Mouse (Mus musculus) left cerebral cortex, adult 2 months (tissue): ENCODE results near the gene Cyp24a1. TPM values are rescaled to one million over a fixed set of nuclear protein-coding genes. Genes with fewer than 3 reads are reported as not detected.
"Not testable (repeated sequence)": the region's sequence is repeated elsewhere in the genome, so short reads cannot be mapped to it uniquely, and the experiment has no call there.

Experiments
- DNase-seq, 2 experiments: peaks; one replicate each; pipeline ENCODE4 v3.0.0; 2021 to 2022; ENCODE audit warnings: low spot score in 2 of 2, mixed read lengths in 1 of 2; ENCODE audit errors: extremely low spot score in 1 of 2
- H3K27ac ChIP-seq: fragments of 200-600 bp; 2 replicates; pipeline ENCODE4 v1.8.1; 2022
- H3K4me3 ChIP-seq: fragments of 200-600 bp; 2 replicates; pipeline ENCODE4 v1.8.1; 2022
- CTCF ChIP-seq: fragments of 200-600 bp; IDR thresholded peaks from 2 replicates; pipeline ENCODE4 v1.8.1; 2022; ENCODE audit warnings: antibody characterized with exemption, mild to moderate bottlenecking, moderate library complexity
- intact Hi-C: fragments of 180-260 bp; cut with DNase I; formaldehyde crosslinking; loops from one replicate; pipeline ENCODE4 v1.15.1; 2025
- total RNA-seq, 2 experiments: library from RNA; stranded (reverse); gene quantifications; 2 replicates each; pipeline ENCODE4 v1.2.3; 2021

The Cyp24a1 gene
- total RNA-seq, 2 experiments from 2014 or later, result not detected

- Histone ChIP-seq H3K27ac (no peak overlapping the region), H3K4me3 (no peak overlapping the region)
- intact Hi-C loops, result no loop called here
- TF ChIP-seq CTCF, result no peak
- DNase-seq, result no peak
Observed at GRCm38 (mm10) chr2:170461652-170462051, 35.3 kb downstream of the Cyp24a1 start.

- no peak for TF ChIP-seq CTCF
- no peak for DNase-seq
- H3K4me3 ChIP-seq, result no peak overlapping the region
- intact Hi-C loops, result no loop called here
- no peak overlapping the region for H3K27ac ChIP-seq
Observed at GRCm38 (mm10) chr2:170459805-170460204, 37.1 kb downstream of the Cyp24a1 start.

GRCm38 (mm10) chr2:170459183-170459582, 37.8 kb downstream of the Cyp24a1 start:
- Histone ChIP-seq H3K27ac (no peak overlapping the region), H3K4me3 (no peak overlapping the region)
- TF ChIP-seq CTCF, result no peak
- DNase-seq, result no peak
- intact Hi-C loops, result no loop called here

- H3K4me3 ChIP-seq, DNase-seq, intact Hi-C loops, H3K27ac ChIP-seq: not testable (repeated sequence)
Observed at GRCm38 (mm10) chr2:170453809-170454208, 43.1 kb downstream of the Cyp24a1 start.

DNA sequence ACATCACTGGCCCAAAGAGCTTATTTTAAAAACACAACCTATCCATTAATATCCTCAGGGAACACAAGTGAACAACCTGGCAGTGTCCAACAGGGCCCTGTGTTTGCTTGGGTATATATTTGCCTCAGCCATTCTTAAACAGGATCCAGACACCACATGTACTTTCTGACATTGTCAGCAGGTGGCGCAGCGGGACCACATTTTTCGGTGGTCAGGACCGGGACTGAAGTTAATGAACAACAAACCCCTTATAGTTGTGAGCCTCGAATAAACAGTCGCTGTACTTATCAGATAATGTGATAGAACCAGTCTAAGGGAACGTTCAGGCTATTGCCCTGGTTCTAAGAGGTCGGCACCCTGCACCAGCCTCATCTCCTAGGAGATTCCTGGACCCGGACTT, 46.0 kb downstream of the Cyp24a1 start:
- peak; percentile 73 for TF ChIP-seq CTCF
- Histone ChIP-seq H3K27ac (no peak overlapping the region), H3K4me3 (no peak overlapping the region)
- intact Hi-C loops, result loop anchor here (1.0 kb wide), 1 partner anchor 56 kb away; no protein-coding TSS in a partner anchor
- DNase-seq, result peak; percentile 53 to 69

- intact Hi-C loops, result no loop called here
- TF ChIP-seq CTCF, result no peak
- DNase-seq, result peak in 1 of 2 experiments; percentile 33
- H3K4me3 ChIP-seq, result no peak overlapping the region
- H3K27ac ChIP-seq, result no peak overlapping the region
Observed at GRCm38 (mm10) chr2:170447651-170448050, 49.3 kb downstream of the Cyp24a1 start.

DNA sequence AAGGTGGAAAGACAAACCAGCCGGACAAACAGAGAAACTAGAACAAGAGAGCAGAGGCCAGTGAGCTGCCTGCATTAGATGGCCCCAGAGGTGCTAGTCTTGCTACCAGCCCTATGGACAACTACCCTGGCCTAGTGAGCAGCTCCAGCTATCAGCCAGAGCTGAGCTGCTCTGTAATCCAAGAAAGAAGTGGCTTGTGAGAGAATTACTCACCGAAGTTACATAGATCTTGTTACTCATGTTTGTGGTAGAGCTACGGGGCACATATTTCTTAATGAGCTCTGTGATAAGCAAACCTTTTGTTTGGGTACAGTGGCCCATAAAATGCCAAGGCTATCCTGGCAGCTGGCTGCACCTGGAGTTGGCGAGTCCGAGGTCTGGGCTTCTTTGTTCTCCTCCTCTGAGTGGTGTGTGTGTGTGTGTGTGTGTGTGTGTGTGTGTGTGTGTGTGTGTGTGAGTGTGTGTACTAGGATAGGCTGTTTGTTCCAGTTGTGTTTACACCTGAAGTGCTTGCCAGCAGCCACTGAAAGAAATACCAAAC, 50.0 kb downstream of the Cyp24a1 start:
- no peak for TF ChIP-seq CTCF
- DNase-seq, result no peak
- intact Hi-C loops, result no loop called here
- no peak overlapping the region for H3K4me3 ChIP-seq
- no peak overlapping the region for H3K27ac ChIP-seq

DNA sequence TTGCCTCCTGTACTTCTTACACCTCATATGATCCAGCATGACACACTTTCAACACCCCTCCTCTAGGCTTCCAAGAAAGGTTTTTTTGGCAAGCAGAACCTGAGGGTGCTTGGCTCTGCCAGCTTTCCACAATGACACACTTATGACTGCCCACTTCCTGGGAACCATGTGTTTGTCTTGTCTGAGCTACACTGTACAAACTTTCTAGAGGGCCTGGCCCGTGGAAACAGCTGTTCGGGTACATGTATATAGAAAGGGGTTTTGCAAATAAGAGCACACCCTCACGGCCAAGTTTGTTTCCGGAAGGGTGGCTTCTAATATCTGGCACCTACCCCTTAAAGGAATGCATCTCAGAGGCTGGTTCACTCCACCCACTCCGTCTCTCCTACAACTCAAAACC, 51.1 kb downstream of the Cyp24a1 start:
- intact Hi-C loops, result no loop called here
- TF ChIP-seq CTCF, result no peak
- Histone ChIP-seq H3K27ac (no peak overlapping the region), H3K4me3 (no peak overlapping the region)
- DNase-seq, result peak in 1 of 2 experiments; percentile 22

DNA sequence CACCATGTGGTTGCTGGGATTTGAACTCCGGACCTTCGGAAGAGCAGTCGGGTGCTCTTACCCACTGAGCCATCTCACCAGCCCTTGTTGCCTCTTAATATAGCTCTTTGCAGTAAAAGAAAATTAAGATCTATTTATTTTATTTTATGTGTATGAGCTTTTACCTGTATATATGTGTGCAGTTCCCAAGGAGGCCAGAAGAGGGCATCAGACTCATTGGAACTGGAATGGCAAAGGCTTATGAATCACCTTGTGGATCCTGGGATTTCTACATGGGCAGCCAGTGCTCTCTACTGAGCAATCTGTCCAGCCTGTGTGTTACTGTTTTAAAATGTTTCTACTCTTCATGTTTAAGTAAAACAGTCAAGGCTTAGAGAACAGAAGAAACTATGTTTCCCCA, 54.4 kb downstream of the Cyp24a1 start:
- Histone ChIP-seq H3K4me3 (no peak overlapping the region), H3K27ac (no peak overlapping the region)
- intact Hi-C loops, result no loop called here
- DNase-seq, result no peak
- TF ChIP-seq CTCF, result peak; percentile 41

- H3K27ac ChIP-seq, result no peak overlapping the region
- intact Hi-C loops, result no loop called here
- TF ChIP-seq CTCF, result no peak
- no peak for DNase-seq
- H3K4me3 ChIP-seq, result no peak overlapping the region
Observed at GRCm38 (mm10) chr2:170438782-170439181, 58.2 kb downstream of the Cyp24a1 start.

DNA sequence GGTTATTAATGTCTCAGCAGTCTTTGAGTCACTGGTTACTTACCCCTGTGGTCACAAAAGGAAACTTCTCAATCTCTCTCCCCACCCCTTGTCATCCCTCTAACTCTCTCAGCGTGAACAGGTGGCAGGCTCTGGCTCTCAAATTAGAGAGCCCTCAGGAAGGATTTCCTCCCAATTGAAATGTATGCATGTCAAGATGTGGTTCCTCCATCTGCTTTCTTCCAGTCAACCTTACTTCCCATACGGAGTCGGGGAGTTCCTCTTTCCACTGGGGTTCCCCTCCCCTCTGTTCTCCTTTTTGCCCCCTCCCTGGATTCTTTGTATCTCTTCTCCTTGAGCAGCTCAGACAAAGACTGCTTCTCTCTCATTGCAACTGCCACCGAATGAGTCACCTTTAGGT, 60.7 kb downstream of the Cyp24a1 start:
- Histone ChIP-seq H3K4me3 (no peak overlapping the region), H3K27ac (no peak overlapping the region)
- no peak for TF ChIP-seq CTCF
- DNase-seq, result no peak
- intact Hi-C loops, result no loop called here

Other genes starting within 250 kb of the Cyp24a1 start
- gene Bcas1, start 69.3 kb downstream of the Cyp24a1 start, total RNA-seq, result 10 to 100 TPM; 40.3 to 46.1 TPM
- gene Pfdn4, start 717 bp downstream of the Cyp24a1 start, total RNA-seq, result 10 to 100 TPM; 30.5 to 31.7 TPM
- not detected for gene 4930470P17Rik, start 104.9 kb upstream of the Cyp24a1 start, total RNA-seq
- gene Dok5, start 234.7 kb upstream of the Cyp24a1 start, total RNA-seq, result 10 to 100 TPM; 30.8 to 32.8 TPM